Mouse (Mus musculus): ENCODE measurements around the gene Aanat.
"Not testable (repeated sequence)": the region's sequence is repeated elsewhere in the genome, so short reads cannot be mapped to it uniquely, and the experiment has no call there.

The Aanat gene

GRCm38 (mm10) chr11:116574982-116575381, 11.2 kb upstream of the Aanat start:
- DNase-seq = no peak

- no peak for DNase-seq
Observed at GRCm38 (mm10) chr11:116575396-116575795, 10.8 kb upstream of the Aanat start.

- DNase-seq = no peak
Observed at GRCm38 (mm10) chr11:116579280-116579679, 7.0 kb upstream of the Aanat start.

- DNase-seq = no peak
Observed at GRCm38 (mm10) chr11:116580031-116580652, 6.1 kb upstream of the Aanat start.

- DNase-seq = peak; percentile 76
Observed at GRCm38 (mm10) chr11:116580711-116581375, 5.4 kb upstream of the Aanat start.

GRCm38 (mm10) chr11:116581376-116581814, 4.8 kb upstream of the Aanat start, which contains the start of gene Ube2o:
TSS of gene Ube2o (minus strand) at chr11:116581447.
- DNase-seq = peak; percentile 93

- DNase-seq = no peak
Observed at GRCm38 (mm10) chr11:116585682-116586081, 550 bp upstream of the Aanat start.

GRCm38 (mm10) chr11:116586801-116587631, 784 bp downstream of the Aanat start:
- DNase-seq = peak; percentile 79

GRCm38 (mm10) chr11:116589020-116589531, 2.8 kb downstream of the Aanat start:
- DNase-seq = peak; percentile 41

- no peak for DNase-seq
Observed at GRCm38 (mm10) chr11:116589574-116589973, 3.3 kb downstream of the Aanat start.

- no peak for DNase-seq
Observed at GRCm38 (mm10) chr11:116591621-116592020, 5.4 kb downstream of the Aanat start.

GRCm38 (mm10) chr11:116592428-116592827, 6.2 kb downstream of the Aanat start:
- DNase-seq = peak; percentile 93

- no peak for DNase-seq
Observed at GRCm38 (mm10) chr11:116593345-116593744, 7.1 kb downstream of the Aanat start.

- DNase-seq = no peak
Observed at GRCm38 (mm10) chr11:116596766-116597165, 10.5 kb downstream of the Aanat start.

- no peak for DNase-seq
Observed at GRCm38 (mm10) chr11:116598193-116598592, 12.0 kb downstream of the Aanat start.

GRCm38 (mm10) chr11:116599230-116599629, 13.0 kb downstream of the Aanat start:
- no peak for DNase-seq

- DNase-seq = no peak
Observed at GRCm38 (mm10) chr11:116601166-116601565, 14.9 kb downstream of the Aanat start.

GRCm38 (mm10) chr11:116602043-116602442, 15.8 kb downstream of the Aanat start:
- no peak for DNase-seq

GRCm38 (mm10) chr11:116603339-116603738, 17.1 kb downstream of the Aanat start:
- DNase-seq = no peak

- DNase-seq = no peak
Observed at GRCm38 (mm10) chr11:116604097-116604496, 17.9 kb downstream of the Aanat start.

GRCm38 (mm10) chr11:116607717-116608116, 21.5 kb downstream of the Aanat start:
- no peak for DNase-seq

- DNase-seq = no peak
Observed at GRCm38 (mm10) chr11:116609965-116610630, 23.9 kb downstream of the Aanat start.

GRCm38 (mm10) chr11:116611168-116611567, 24.9 kb downstream of the Aanat start:
- not testable (repeated sequence) for DNase-seq

Data from embryo, embryonic 11 days (tissue).